Mouse (Mus musculus): ENCODE measurements around the gene Nxpe4. TPM values are rescaled to one million over a fixed set of nuclear protein-coding genes. Genes with fewer than 3 reads are reported as not detected.
A peak's percentile ranks its signal among the peaks of the same experiment; 100 is the strongest.

Gene Nxpe4
- polyA plus RNA-seq, 1 experiment: 0.54 TPM

DNA sequence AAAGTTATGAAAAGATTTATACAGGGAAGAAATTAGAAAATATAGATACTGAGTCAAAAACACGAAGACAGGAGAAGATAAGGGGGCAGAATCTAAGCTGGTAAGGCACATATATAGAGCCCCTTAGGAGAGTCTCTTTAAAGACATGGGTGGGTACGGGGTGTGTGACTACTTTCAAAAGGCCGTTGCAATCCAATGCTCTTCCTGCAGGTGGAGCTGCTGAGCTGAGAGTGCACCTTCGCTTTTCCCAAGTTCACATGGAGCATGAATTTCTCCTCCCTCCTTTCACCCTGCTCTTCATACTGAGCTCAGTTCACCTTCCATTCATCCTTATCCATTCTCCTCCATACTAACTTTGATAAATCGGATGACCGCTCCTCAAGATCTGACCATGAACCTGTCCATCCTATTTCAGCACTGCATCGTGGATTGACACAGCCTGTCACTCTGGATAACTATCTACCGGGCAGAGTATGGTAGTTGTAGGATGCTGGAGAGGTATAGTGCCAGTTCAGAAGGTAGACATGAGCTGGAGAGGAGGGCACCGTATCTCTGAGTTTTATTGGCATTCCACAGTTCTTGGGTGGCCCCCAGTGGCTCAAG is 76.4 kb downstream of the Nxpe4 start:
- Histone ChIP-seq H3K4me3 (ENCODE audit: control insufficient read depth, insufficient read depth, low read length) (no peak overlapping the region), H3K36me3 (ENCODE audit: control insufficient read depth, insufficient read depth, low read length) (no peaks in the 10 kb centered on the region), H3K4me1 (replicated peaks; ENCODE audit: control insufficient read depth, insufficient read depth, low read length) (no peaks in the 10 kb centered on the region), H3K27me3 (ENCODE audit: control insufficient read depth, insufficient read depth, low read length) (no peaks in the 10 kb centered on the region), H3K27ac (ENCODE audit: control insufficient read depth, insufficient read depth, low read length) (no peak overlapping the region)
- peak; percentile 43 for DNase-seq
- 76% methylated on average over 9 of the region's 9 CpGs for WGBS
- TF ChIP-seq CTCF (IDR thresholded peaks at IDR 0.05; ENCODE audit: borderline replicate concordance, control insufficient read depth, extremely low read depth, insufficient read depth, low read length, poor library complexity) (no peak), POLR2A (IDR thresholded peaks at IDR 0.05; ENCODE audit: control insufficient read depth, extremely low read depth, insufficient read depth, low read length, poor library complexity) (no peak)

DNA sequence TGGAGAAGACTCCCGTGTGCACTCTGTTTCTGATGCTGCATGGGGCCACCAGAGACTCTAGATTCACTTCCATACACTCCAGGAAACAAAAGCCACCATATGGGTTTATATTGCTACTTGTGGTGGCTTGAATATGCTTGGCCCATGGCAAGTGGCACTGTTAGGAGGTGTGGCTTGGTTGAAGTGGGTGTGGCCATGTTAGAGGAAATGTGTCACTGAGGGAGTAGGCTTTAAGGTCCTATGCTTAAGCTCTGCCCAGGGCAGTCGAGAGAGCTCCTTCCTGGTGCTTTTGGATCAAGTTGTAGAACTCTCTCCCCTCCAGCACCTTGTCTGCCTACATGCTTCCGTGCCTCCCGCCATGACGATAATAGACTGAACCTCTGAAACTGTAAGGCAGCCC is 77.6 kb downstream of the Nxpe4 start:
- 88% methylated on average over 5 of the region's 5 CpGs for WGBS
- no peaks in the 10 kb centered on the region for H3K36me3 ChIP-seq (ENCODE audit: control insufficient read depth, insufficient read depth, low read length)
- H3K27me3 ChIP-seq (ENCODE audit: control insufficient read depth, insufficient read depth, low read length): no peaks in the 10 kb centered on the region
- no peaks in the 10 kb centered on the region for H3K4me1 ChIP-seq (replicated peaks; ENCODE audit: control insufficient read depth, insufficient read depth, low read length)
- H3K27ac ChIP-seq (ENCODE audit: control insufficient read depth, insufficient read depth, low read length): no peak overlapping the region
- no peak for TF ChIP-seq POLR2A (IDR thresholded peaks at IDR 0.05; ENCODE audit: control insufficient read depth, extremely low read depth, insufficient read depth, low read length, poor library complexity)
- no peak for TF ChIP-seq CTCF (IDR thresholded peaks at IDR 0.05; ENCODE audit: borderline replicate concordance, control insufficient read depth, extremely low read depth, insufficient read depth, low read length, poor library complexity)
- no peak overlapping the region for H3K4me3 ChIP-seq (ENCODE audit: control insufficient read depth, insufficient read depth, low read length)
- no peak for DNase-seq

DNA sequence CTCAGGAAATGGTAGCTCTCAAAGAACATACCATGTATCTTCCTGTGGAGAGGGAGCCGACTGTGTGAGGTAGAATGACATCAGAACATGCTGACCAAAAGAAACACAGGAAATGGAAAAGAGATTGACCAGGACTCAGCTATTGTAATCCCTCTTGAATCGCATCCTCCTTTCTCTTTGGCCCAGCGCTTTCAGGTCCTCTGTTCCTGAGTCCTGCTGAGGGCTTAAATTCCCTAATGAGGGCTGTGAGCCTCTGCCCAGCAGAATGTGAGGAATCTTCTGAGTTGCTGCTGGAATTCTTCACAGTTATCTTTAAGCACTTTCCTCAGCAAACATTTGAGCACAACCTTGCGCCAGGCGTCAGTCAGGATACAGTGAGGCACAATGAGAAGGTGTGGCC is 78.6 kb downstream of the Nxpe4 start:
- no peak for DNase-seq
- H3K4me1 ChIP-seq (replicated peaks; ENCODE audit: control insufficient read depth, insufficient read depth, low read length): no peaks in the 10 kb centered on the region
- WGBS: 75% methylated on average over 5 of the region's 5 CpGs
- H3K27me3 ChIP-seq (ENCODE audit: control insufficient read depth, insufficient read depth, low read length): no peaks in the 10 kb centered on the region
- TF ChIP-seq POLR2A (IDR thresholded peaks at IDR 0.05; ENCODE audit: control insufficient read depth, extremely low read depth, insufficient read depth, low read length, poor library complexity) (no peak), CTCF (IDR thresholded peaks at IDR 0.05; ENCODE audit: borderline replicate concordance, control insufficient read depth, extremely low read depth, insufficient read depth, low read length, poor library complexity) (no peak)
- no peak overlapping the region for H3K27ac ChIP-seq (ENCODE audit: control insufficient read depth, insufficient read depth, low read length)
- no peaks in the 10 kb centered on the region for H3K36me3 ChIP-seq (ENCODE audit: control insufficient read depth, insufficient read depth, low read length)
- H3K4me3 ChIP-seq (ENCODE audit: control insufficient read depth, insufficient read depth, low read length): no peak overlapping the region

DNA sequence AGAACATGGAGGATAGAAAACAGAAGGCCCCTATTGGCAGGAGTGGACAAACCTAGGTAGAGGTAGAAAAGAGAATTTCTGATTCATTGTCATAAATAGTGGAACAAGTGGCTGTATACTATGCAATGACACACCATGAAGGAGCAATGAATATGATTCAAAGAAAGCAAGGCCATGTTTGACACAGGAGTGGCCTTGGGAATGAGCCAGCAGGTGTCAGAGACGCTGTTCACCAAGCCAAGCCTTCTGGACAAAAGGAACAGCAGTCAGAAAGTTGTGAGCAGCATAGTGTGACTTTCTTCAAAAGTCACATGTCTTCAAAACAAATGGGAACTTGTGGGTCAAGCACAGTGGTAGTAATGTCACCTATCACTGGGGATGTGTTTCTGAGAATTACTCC is 80.0 kb downstream of the Nxpe4 start:
- Histone ChIP-seq H3K4me3 (ENCODE audit: control insufficient read depth, insufficient read depth, low read length) (no peak overlapping the region), H3K4me1 (replicated peaks; ENCODE audit: control insufficient read depth, insufficient read depth, low read length) (no peaks in the 10 kb centered on the region), H3K27me3 (ENCODE audit: control insufficient read depth, insufficient read depth, low read length) (no peaks in the 10 kb centered on the region), H3K27ac (ENCODE audit: control insufficient read depth, insufficient read depth, low read length) (no peak overlapping the region), H3K36me3 (ENCODE audit: control insufficient read depth, insufficient read depth, low read length) (no peaks in the 10 kb centered on the region)
- 91% methylated on average over 1 of the region's 1 CpGs for WGBS
- TF ChIP-seq CTCF (IDR thresholded peaks at IDR 0.05; ENCODE audit: borderline replicate concordance, control insufficient read depth, extremely low read depth, insufficient read depth, low read length, poor library complexity) (no peak), POLR2A (IDR thresholded peaks at IDR 0.05; ENCODE audit: control insufficient read depth, extremely low read depth, insufficient read depth, low read length, poor library complexity) (no peak)
- no peak for DNase-seq

DNA sequence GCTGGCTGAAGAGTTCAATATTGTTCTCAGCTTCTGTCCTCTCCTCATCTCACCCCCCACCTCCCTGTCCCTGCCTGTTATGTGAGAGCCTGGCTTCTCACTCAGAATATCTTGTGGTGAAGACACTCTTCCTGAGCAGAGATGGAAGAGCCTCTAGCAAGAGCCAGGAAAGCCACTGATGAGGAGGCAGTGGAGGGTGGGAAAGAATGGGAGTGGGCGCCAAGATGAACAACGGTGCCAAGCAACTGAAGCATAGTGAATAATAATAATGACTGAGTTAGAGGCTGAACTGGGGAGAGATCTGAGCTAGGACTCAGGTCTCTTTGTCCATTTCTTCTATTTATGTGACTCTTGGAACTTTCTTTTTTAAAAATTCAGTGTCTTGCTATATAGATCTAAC is 80.9 kb downstream of the Nxpe4 start:
- no peak for DNase-seq
- Histone ChIP-seq H3K27ac (ENCODE audit: control insufficient read depth, insufficient read depth, low read length) (no peak overlapping the region), H3K27me3 (ENCODE audit: control insufficient read depth, insufficient read depth, low read length) (no peaks in the 10 kb centered on the region), H3K36me3 (ENCODE audit: control insufficient read depth, insufficient read depth, low read length) (no peaks in the 10 kb centered on the region), H3K4me1 (replicated peaks; ENCODE audit: control insufficient read depth, insufficient read depth, low read length) (no peaks in the 10 kb centered on the region), H3K4me3 (ENCODE audit: control insufficient read depth, insufficient read depth, low read length) (no peak overlapping the region)
- 98% methylated on average over 2 of the region's 2 CpGs for WGBS
- no peak for TF ChIP-seq CTCF (IDR thresholded peaks at IDR 0.05; ENCODE audit: borderline replicate concordance, control insufficient read depth, extremely low read depth, insufficient read depth, low read length, poor library complexity)
- TF ChIP-seq POLR2A (IDR thresholded peaks at IDR 0.05; ENCODE audit: control insufficient read depth, extremely low read depth, insufficient read depth, low read length, poor library complexity): no peak

DNA sequence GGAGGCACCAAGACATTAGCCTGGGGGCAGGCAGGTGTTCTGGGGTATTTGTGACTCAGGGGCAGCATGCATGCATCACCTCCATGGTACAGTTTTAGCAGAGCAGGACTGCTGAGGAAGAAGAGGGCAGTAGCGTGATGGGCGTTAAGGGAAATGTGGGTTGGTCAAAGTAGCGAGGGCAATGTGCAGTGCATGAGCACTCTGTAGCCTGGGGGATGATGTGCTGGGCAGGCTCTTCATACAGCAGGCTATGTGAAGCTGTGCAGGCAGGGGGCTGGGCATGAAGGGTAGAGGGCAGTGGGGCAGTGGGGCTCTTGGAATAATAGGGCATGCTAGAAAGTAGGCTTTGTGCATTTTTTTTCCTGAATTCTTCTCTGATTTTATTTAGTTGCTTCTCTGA is 82.4 kb downstream of the Nxpe4 start:
- Histone ChIP-seq H3K36me3 (ENCODE audit: control insufficient read depth, insufficient read depth, low read length) (no peaks in the 10 kb centered on the region), H3K4me3 (ENCODE audit: control insufficient read depth, insufficient read depth, low read length) (no peak overlapping the region), H3K27me3 (ENCODE audit: control insufficient read depth, insufficient read depth, low read length) (no peaks in the 10 kb centered on the region), H3K27ac (ENCODE audit: control insufficient read depth, insufficient read depth, low read length) (no peak overlapping the region), H3K4me1 (replicated peaks; ENCODE audit: control insufficient read depth, insufficient read depth, low read length) (no peaks in the 10 kb centered on the region)
- 75% methylated on average over 3 of the region's 3 CpGs for WGBS
- DNase-seq: no peak
- TF ChIP-seq POLR2A (IDR thresholded peaks at IDR 0.05; ENCODE audit: control insufficient read depth, extremely low read depth, insufficient read depth, low read length, poor library complexity): no peak
- TF ChIP-seq CTCF (IDR thresholded peaks at IDR 0.05; ENCODE audit: borderline replicate concordance, control insufficient read depth, extremely low read depth, insufficient read depth, low read length, poor library complexity): no peak

DNA sequence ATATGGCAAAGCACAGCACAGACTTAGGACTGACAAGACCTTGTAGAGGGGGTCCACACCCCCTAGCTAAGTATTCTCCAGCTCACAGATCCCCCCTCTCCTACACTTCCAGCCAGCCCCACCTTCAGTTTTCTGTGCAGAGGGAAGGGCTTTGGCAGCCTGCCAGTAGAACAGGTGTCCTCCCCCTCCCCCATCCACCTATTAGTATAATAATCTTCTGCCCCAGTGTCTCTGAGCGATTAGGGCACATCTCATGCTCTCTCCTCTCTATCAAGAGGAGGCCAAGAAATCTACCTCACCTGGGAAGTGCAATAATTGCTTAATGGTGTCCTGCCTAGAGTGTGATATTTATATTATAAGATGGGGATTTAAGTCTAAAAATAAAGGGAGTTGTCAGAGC is 83.7 kb downstream of the Nxpe4 start:
- H3K27me3 ChIP-seq (ENCODE audit: control insufficient read depth, insufficient read depth, low read length): no peaks in the 10 kb centered on the region
- TF ChIP-seq CTCF (IDR thresholded peaks at IDR 0.05; ENCODE audit: borderline replicate concordance, control insufficient read depth, extremely low read depth, insufficient read depth, low read length, poor library complexity): no peak
- no peak for TF ChIP-seq POLR2A (IDR thresholded peaks at IDR 0.05; ENCODE audit: control insufficient read depth, extremely low read depth, insufficient read depth, low read length, poor library complexity)
- 85% methylated on average over 1 of the region's 1 CpGs for WGBS
- no peaks in the 10 kb centered on the region for H3K4me1 ChIP-seq (replicated peaks; ENCODE audit: control insufficient read depth, insufficient read depth, low read length)
- H3K27ac ChIP-seq (ENCODE audit: control insufficient read depth, insufficient read depth, low read length): no peak overlapping the region
- no peak for DNase-seq
- no peak overlapping the region for H3K4me3 ChIP-seq (ENCODE audit: control insufficient read depth, insufficient read depth, low read length)
- H3K36me3 ChIP-seq (ENCODE audit: control insufficient read depth, insufficient read depth, low read length): no peaks in the 10 kb centered on the region

Measured in thymus, adult 2 months (tissue).